Mouse (Mus musculus): ENCODE measurements around the gene Cabp4. TPM values are rescaled to one million over a fixed set of nuclear protein-coding genes. Genes with fewer than 3 reads are reported as not detected.

Cabp4 gene
- total RNA-seq, 1 experiment from 2014 or later: not detected

DNA sequence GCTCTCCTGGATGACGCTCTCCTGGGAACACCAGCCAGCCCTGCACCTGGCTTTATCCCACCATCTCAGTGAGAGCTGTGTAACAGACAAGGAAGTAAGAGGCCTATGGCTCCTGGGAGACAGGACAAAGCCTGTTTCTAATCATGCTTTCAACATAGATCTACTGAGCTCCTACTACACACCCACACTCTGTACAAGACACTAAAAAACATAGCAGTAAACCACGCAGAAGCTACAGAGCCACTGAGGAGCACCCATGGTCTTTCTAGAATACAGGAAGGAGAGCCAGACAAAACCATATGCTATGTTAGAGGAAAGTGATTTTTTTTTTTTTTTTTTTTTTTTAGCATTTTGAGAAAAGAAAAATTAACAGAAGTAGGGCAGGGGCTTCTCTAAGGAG, 25.5 kb downstream of the Cabp4 start:
- ATAC-seq (replicated peaks in 1 of 2; ENCODE audit: insufficient read depth in 1 of 2, low FRiP score in 2 of 2, low TSS enrichment in 1 of 2, low read depth in 1 of 2, poor library complexity in 2 of 2, severe bottlenecking in 2 of 2): no peak

DNA sequence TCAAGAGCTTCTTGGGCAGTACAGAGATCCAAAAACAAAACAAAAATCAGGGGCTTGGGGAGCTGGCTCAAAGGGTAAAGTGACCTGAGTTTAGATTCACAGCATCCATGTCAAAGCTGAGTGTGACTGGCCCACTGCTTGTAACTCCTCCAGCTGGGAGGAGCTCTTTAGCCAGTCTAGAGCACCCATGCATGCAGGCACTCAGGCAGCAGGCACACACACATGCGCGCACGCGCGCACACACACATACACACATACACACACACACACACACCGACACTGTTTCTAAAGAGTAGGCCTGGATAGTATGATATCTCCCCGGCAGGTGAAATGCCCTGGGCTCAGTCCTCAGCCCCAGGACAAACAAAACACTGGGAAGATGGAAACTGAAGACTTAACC, 26.8 kb downstream of the Cabp4 start:
- no peak for ATAC-seq (replicated peaks in 1 of 2; ENCODE audit: insufficient read depth in 1 of 2, low FRiP score in 2 of 2, low TSS enrichment in 1 of 2, low read depth in 1 of 2, poor library complexity in 2 of 2, severe bottlenecking in 2 of 2)

DNA sequence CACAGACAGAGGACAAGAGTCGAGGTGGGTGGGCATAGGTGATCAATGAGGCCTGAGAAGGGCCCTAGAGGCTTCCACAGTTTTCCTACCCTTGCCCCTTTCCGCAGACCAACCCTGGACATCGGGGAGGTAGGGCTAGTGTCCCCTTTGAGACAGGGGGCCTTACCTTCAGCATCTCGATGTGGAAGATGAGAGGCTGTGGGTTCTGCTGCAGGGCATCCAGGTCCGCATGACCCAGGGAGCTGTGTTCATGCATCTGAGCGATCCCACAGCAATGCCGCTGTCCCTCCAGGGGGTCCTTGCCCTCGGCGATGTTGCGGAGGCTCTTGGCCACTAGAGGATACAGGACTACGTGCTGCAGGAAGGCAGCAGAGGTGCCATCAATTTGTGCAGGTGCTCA, 28.0 kb downstream of the Cabp4 start:
- no peak for ATAC-seq (replicated peaks in 1 of 2; ENCODE audit: insufficient read depth in 1 of 2, low FRiP score in 2 of 2, low TSS enrichment in 1 of 2, low read depth in 1 of 2, poor library complexity in 2 of 2, severe bottlenecking in 2 of 2)

DNA sequence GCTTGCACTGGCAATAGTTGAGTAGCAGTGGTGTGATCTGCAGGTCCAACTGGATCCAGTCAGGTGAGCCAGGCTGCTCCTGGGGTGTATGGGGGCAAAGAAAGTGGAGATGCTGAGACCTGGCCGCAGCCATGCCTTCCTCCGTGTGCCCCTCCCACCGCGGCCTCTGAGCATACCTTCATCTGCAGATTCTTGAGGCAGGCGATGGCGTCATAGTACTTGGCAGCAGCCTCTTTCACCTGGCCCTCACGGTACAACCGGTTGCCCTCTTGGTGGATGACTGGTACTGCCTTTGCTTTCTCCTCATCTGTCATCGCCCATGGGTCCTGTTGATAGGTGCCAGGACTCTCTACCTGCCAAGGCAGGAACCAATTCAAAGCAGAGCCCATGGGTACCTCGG, 28.7 kb downstream of the Cabp4 start:
- no peak for ATAC-seq (replicated peaks in 1 of 2; ENCODE audit: insufficient read depth in 1 of 2, low FRiP score in 2 of 2, low TSS enrichment in 1 of 2, low read depth in 1 of 2, poor library complexity in 2 of 2, severe bottlenecking in 2 of 2)

GRCm38 (mm10) chr19:4114551-4114950, 29.3 kb downstream of the Cabp4 start:
- no peak for ATAC-seq (replicated peaks in 1 of 2; ENCODE audit: insufficient read depth in 1 of 2, low FRiP score in 2 of 2, low TSS enrichment in 1 of 2, low read depth in 1 of 2, poor library complexity in 2 of 2, severe bottlenecking in 2 of 2)

- peak; percentile 57 to 59 for ATAC-seq (replicated peaks in 1 of 2; ENCODE audit: insufficient read depth in 1 of 2, low FRiP score in 2 of 2, low TSS enrichment in 1 of 2, low read depth in 1 of 2, poor library complexity in 2 of 2, severe bottlenecking in 2 of 2)
Measured at GRCm38 (mm10) chr19:4113806-4114230, 30.0 kb downstream of the Cabp4 start.

DNA sequence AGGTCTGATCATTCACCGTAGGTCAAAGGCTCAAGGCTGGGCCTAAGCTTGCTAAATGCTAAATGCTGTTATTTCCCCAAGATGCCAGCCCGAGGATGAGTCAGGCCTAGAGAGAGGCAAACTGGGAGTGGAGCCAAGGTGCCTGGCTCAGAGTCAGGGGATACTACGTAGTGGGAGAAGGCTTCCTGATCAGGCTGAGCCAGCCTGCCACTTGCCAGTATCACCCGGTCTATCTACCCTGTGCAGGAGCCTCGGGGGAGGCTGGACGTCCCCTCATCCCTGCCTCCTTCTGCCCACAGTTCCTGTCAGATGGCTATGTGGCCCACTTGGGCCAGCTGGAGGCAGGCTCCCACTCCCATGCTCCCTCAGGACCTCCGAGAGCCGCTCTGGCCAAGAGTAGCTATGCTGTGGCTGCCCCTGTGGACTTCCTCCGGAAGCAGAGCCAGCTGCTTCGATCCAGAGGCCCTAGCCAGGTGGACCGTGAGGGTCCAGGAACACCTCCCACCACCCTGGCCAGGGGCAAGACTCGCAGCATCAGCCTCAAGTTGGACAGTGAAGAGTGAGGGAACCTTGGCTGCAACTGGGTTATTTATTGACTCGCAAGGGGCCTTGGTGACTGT, 30.5 kb downstream of the Cabp4 start:
- peak; percentile 86 to 88 for ATAC-seq (replicated peaks in 1 of 2; ENCODE audit: insufficient read depth in 1 of 2, low FRiP score in 2 of 2, low TSS enrichment in 1 of 2, low read depth in 1 of 2, poor library complexity in 2 of 2, severe bottlenecking in 2 of 2)

GRCm38 (mm10) chr19:4112063-4112960, 31.5 kb downstream of the Cabp4 start:
- ATAC-seq (replicated peaks in 1 of 2; ENCODE audit: insufficient read depth in 1 of 2, low FRiP score in 2 of 2, low TSS enrichment in 1 of 2, low read depth in 1 of 2, poor library complexity in 2 of 2, severe bottlenecking in 2 of 2): no peak

DNA sequence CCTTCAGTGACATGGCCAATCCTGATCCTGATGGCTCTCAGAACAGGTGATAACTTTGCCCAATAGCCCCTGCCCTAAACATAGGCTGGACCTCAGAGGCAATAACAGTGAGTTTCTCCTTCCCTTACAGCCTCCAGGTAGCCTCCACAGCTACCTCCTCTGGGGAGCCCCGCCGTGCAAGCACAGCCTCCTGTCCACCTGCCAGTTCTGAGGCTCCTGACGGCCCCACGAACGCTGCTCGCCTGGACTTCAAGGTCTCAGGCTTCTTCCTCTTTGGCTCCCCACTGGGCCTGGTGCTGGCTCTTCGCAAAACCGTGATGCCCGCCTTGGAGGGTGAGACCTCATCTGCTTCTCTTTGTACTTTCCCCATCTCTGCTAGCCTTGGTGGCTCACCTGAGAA, 35.3 kb downstream of the Cabp4 start:
- no peak for ATAC-seq (replicated peaks in 1 of 2; ENCODE audit: insufficient read depth in 1 of 2, low FRiP score in 2 of 2, low TSS enrichment in 1 of 2, low read depth in 1 of 2, poor library complexity in 2 of 2, severe bottlenecking in 2 of 2)

DNA sequence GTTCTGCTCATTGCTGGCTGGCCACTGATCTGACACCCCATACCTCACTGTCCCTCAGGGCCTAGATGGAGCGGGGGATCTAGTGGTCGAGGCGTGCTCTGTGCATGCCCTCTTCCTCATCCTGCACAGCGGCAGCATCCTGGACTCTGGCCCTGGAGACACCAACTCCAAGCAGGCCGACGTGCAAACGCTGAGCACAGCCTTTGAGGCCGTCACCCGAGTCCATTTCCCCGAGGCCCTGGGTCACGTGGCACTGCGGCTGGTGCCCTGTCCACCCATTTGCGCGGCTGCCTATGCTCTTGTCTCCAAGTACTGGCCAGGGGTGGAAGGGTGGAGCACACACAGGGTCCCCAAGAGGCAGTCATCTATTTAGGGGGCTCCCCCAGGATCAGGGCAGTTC, 37.2 kb downstream of the Cabp4 start:
- ATAC-seq (replicated peaks in 1 of 2; ENCODE audit: insufficient read depth in 1 of 2, low FRiP score in 2 of 2, low TSS enrichment in 1 of 2, low read depth in 1 of 2, poor library complexity in 2 of 2, severe bottlenecking in 2 of 2): no peak

DNA sequence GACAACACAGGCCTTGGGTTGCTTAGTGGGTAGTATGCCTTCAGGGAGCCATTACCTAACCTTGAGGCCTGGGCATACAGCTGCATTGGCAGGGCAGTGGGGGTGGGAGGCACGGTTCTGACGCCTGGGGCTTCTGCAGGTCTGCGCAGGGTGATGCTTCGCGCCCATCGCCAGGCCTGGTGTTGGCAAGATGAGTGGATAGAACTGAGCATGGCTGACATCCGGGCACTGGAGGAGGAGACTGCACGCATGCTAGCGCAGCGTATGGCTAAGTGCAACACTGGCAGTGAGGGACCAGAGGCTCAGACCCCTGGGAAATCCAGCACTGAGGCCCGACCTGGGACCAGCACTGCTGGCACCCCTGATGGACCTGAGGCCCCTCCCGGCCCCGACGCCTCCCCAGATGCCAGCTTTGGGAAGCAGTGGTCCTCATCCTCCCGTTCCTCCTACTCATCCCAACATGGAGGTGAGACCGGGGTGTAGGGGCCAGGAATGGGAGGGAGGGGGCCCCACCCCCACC, 39.1 kb downstream of the Cabp4 start:
- ATAC-seq (replicated peaks in 1 of 2; ENCODE audit: insufficient read depth in 1 of 2, low FRiP score in 2 of 2, low TSS enrichment in 1 of 2, low read depth in 1 of 2, poor library complexity in 2 of 2, severe bottlenecking in 2 of 2): no peak

DNA sequence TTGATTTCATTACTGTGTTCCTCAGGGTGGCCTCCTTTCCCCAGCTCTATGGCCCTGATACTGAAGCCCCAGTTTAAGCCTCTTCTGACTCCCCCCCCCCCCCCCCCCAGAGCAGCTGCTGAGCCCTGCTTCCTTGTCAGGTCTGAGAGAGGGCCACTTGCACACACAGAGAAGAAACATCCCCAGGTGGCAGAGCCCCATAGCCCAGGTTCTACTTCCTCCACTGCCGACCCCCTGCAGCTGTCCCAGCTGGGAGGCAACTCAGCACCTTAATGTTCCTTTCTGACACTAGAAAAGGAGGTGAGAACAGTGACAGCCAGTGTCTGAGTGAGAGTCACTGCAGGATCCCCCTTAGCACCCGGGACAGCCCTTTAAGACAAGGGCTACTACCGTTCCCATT, 40.0 kb downstream of the Cabp4 start:
- no peak for ATAC-seq (replicated peaks in 1 of 2; ENCODE audit: insufficient read depth in 1 of 2, low FRiP score in 2 of 2, low TSS enrichment in 1 of 2, low read depth in 1 of 2, poor library complexity in 2 of 2, severe bottlenecking in 2 of 2)

GRCm38 (mm10) chr19:4103294-4103693, 40.5 kb downstream of the Cabp4 start:
- no peak for ATAC-seq (replicated peaks in 1 of 2; ENCODE audit: insufficient read depth in 1 of 2, low FRiP score in 2 of 2, low TSS enrichment in 1 of 2, low read depth in 1 of 2, poor library complexity in 2 of 2, severe bottlenecking in 2 of 2)

- no peak for ATAC-seq (replicated peaks in 1 of 2; ENCODE audit: insufficient read depth in 1 of 2, low FRiP score in 2 of 2, low TSS enrichment in 1 of 2, low read depth in 1 of 2, poor library complexity in 2 of 2, severe bottlenecking in 2 of 2)
Measured at GRCm38 (mm10) chr19:4102626-4103025, 41.2 kb downstream of the Cabp4 start.

GRCm38 (mm10) chr19:4102049-4102448, 41.8 kb downstream of the Cabp4 start:
- no peak for ATAC-seq (replicated peaks in 1 of 2; ENCODE audit: insufficient read depth in 1 of 2, low FRiP score in 2 of 2, low TSS enrichment in 1 of 2, low read depth in 1 of 2, poor library complexity in 2 of 2, severe bottlenecking in 2 of 2)

GRCm38 (mm10) chr19:4101466-4101865, 42.4 kb downstream of the Cabp4 start:
- no peak for ATAC-seq (replicated peaks in 1 of 2; ENCODE audit: insufficient read depth in 1 of 2, low FRiP score in 2 of 2, low TSS enrichment in 1 of 2, low read depth in 1 of 2, poor library complexity in 2 of 2, severe bottlenecking in 2 of 2)

DNA sequence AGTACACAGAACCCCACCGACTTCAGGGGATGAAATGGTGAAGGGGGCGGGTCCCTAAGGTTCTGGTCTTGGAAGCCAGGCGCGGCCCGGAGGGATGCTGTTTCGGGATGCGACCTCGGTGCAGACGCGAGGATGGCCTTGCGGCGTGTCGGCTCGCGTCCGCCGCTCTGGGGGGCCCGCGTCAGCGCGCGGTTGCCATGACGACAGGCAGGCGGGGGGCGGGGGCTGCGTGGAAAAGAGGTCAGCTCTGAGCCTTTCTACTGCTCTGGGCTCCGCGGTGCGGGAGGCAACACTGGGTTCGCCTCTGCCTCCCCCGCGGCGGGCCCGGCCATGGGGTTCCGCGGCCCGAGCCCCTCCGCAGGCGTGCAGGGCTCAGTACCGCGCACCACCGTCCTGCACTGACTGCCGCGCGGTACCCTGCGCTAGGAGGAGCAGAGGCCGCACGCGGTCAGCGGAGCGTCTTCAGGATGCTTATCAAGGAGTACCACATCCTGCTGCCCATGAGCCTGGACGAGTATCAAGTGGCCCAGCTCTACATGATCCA, 43.0 kb downstream of the Cabp4 start:
- no peak for ATAC-seq (replicated peaks in 1 of 2; ENCODE audit: insufficient read depth in 1 of 2, low FRiP score in 2 of 2, low TSS enrichment in 1 of 2, low read depth in 1 of 2, poor library complexity in 2 of 2, severe bottlenecking in 2 of 2)

Data from hematopoietic stem cell, adult 5-6 weeks (primary cell).